Mouse (Mus musculus) kidney, postnatal 0 days (tissue): ENCODE results near the gene Mrpl23. TPM values are rescaled to one million over a fixed set of nuclear protein-coding genes. Genes with fewer than 3 reads are reported as not detected.

ENCODE experiments used
- ATAC-seq: fragments of 200-750 bp; cut with Nextera tagmentation; replicated peaks from 2 replicates; pipeline ENCODE4 v1.8.0; 2017; ENCODE audit warnings: low read depth, moderate number of reproducible peaks, moderate TSS enrichment, moderate library complexity; ENCODE audit not compliant: low FRiP score
- DNase-seq: peaks from one replicate; pipeline ENCODE4 v3.0.0-alpha.2; 2016; ENCODE audit warnings: low spot score
- H3K27ac ChIP-seq: fragments of 300-500 bp; sonication (generic); 2 replicates; pipeline ENCODE4 v1.5.1; 2014; ENCODE audit warnings: mild to moderate bottlenecking
- H3K27me3 ChIP-seq: fragments of 300-500 bp; sonication (generic); 2 replicates; pipeline ENCODE4 v1.6.1; 2014; ENCODE audit warnings: low read length, mixed read lengths; ENCODE audit not compliant: insufficient read depth
- H3K36me3 ChIP-seq: fragments of 300-500 bp; sonication (generic); 2 replicates; pipeline ENCODE4 v1.6.1; 2014; ENCODE audit warnings: low read length, mixed read lengths; ENCODE audit not compliant: insufficient read depth
- H3K4me1 ChIP-seq: fragments of 300-500 bp; sonication (generic); replicated peaks from 2 replicates; pipeline ENCODE4 v1.6.1; 2014; ENCODE audit warnings: antibody characterized with exemption, low read length, mixed read lengths; ENCODE audit not compliant: insufficient read depth
- H3K4me2 ChIP-seq: fragments of 300-500 bp; sonication (generic); 2 replicates; pipeline ENCODE4 v1.6.1; 2014; ENCODE audit warnings: mild to moderate bottlenecking, low read length, moderate library complexity, mixed read lengths
- H3K4me3 ChIP-seq: fragments of 300-500 bp; sonication (generic); replicated peaks from 2 replicates; pipeline ENCODE4 v1.5.1; 2014; ENCODE audit warnings: low read depth, low read length
- H3K9ac ChIP-seq: fragments of 300-500 bp; sonication (generic); 2 replicates; pipeline ENCODE4 v1.6.1; 2014; ENCODE audit warnings: low read depth, low read length
- H3K9me3 ChIP-seq: fragments of 300-500 bp; sonication (generic); replicated peaks from 2 replicates; pipeline ENCODE4 v1.6.1; 2016; ENCODE audit warnings: low read length, inconsistent platforms, mixed read lengths
- CTCF ChIP-seq: IDR thresholded peaks from 2 replicates; pipeline ENCODE4 v1.5.1; 2016; ENCODE audit warnings: antibody characterized with exemption, low read depth, mild to moderate bottlenecking, moderate library complexity
- WGBS: fragments of 180-500 bp; shearing (Covaris S2); extraction: QIAGEN DNeasy Blood & Tissue Kit; methylation state at CpG from one replicate; pipeline ENCODE4 v1.1.7; 2014; 5-methylcytosine and 5-hydroxymethylcytosine counted together
- polyA plus RNA-seq: library from polyadenylated mRNA; unstranded; fragments of >200 nt; fragmentation: Nextera tagmentation; extraction: Ambion mirVana; gene quantifications from 2 replicates; pipeline ENCODE4 v1.2.1, GENCODE M21; 2015

The Mrpl23 gene
- polyA plus RNA-seq, 1 experiment from 2014 or later = 22.6 TPM

DNA sequence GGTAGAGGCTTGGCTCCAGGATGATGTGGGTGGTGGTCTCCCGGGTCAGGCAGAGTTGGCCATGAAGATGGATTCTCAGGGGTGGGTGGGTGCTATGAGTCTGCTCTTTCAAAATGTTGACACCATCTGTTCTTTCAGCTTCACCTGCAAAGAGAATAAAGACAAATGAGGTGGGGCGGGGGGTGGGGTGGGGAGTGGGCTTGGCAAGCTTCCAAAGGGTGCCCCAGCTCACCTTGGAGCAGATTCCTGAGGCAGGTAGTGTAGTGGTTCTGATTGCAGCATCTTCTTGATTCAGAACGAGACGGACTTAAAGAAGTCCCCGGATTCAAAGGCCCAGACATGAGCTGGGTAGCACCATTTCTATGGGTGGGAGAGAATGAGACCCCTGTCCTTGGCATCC, 43.5 kb downstream of the Mrpl23 start:
- TF ChIP-seq CTCF = no peak
- H3K4me1 ChIP-seq = peaks cover 38% of the 10 kb centered on the region
- H3K4me3 ChIP-seq = peak overlapping the region; percentile 19
- 78% methylated on average over 5 of the region's 5 CpGs for WGBS
- ATAC-seq (no peak), DNase-seq (no peak)
- H3K4me2 ChIP-seq = peak overlapping the region; percentile 44
- H3K9ac ChIP-seq = no peak overlapping the region
- no peaks in the 10 kb centered on the region for H3K36me3 ChIP-seq
- H3K9me3 ChIP-seq = 0 out of 2 replicates have a peak, but pooled peaks cover 6% of the 10 kb centered on the region
- no peak overlapping the region for H3K27ac ChIP-seq
- H3K27me3 ChIP-seq = no peaks in the 10 kb centered on the region

DNA sequence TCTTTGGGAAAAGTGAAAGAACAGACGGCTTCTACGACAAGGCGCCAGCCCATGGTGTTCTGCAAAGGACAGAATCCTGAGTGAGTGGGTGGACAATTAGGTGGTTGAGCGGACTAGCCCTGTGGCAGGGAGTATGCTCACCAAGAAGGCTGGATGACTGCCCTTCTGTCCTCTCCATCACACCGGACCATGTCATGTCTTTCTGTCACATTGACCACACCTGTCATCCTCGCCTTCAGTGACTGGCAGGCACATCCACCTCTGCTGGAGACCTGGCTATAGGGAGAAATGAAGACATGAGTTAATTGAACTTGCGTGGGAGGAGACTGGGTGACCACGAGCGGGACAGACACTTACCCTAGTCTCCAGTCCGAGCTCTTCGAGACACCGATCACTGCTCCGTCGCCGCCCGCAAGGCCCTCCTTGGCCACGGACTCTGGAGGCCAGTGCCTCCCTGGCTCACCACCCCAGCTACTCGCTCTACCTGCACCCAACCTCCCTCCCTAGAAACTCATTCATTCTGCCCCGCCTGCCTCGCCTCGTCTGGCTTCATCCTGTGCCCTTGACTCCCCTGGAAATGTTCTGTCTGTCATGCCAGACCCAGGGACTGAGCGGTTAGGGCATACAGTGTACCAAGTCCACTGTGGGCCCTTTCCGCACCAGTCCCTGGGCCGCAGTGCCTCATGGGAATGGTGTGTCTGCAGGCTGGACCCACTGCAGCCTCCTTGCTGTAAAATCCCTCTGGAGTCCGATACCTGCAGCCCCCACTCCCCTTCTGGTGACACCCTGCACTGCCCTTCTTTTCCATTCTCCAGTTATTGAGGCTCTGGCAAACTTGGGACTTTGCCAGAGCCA, 44.2 kb downstream of the Mrpl23 start:
- Histone ChIP-seq H3K27ac (no peak overlapping the region), H3K9ac (peak overlapping the region; percentile 32; the same call in 1 of the 2 replicates), H3K9me3 (0 out of 2 replicates have a peak, but pooled peaks cover 6% of the 10 kb centered on the region), H3K4me3 (peak overlapping the region; percentile 19), H3K4me1 (peaks cover 33% of the 10 kb centered on the region), H3K4me2 (peak overlapping the region; percentile 44), H3K27me3 (no peaks in the 10 kb centered on the region), H3K36me3 (no peaks in the 10 kb centered on the region)
- no peak for DNase-seq
- TF ChIP-seq CTCF = no peak
- ATAC-seq = no peak
- 50% methylated on average over 25 of the region's 25 CpGs for WGBS

DNA sequence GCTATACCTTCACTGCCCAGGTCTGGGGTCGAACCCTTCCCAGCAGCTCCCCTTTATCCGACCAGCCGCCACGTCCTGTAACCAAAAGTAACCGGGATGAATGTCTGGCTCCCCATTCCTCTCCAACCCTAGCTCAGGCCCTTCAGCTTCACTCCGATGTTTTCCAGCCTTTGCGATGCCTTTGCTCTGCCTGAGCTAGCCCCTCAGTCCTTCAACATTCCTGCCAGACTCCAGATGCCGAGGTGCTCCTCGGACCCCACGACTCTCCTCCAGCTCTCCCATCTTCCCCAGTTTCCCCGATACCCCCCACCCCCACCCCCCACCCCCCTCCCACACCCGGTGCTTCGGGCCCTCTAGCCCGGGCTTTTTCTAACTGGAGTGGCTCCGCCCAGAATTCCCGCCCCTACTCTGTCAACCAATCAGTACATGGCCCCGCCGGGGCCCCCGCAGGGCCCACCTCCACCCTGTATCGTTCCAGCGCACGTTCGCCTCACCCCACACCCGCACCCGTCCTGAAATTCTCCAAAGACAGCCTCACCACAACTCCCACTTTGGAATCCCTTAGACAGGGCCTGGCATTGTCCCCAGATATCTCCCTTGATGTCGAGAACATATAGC, 45.4 kb downstream of the Mrpl23 start:
- ATAC-seq (peak; percentile 50; the same call in 1 of the 2 replicates), DNase-seq (peak; percentile 60)
- peak overlapping the region; percentile 44 for H3K4me2 ChIP-seq
- peaks cover 21% of the 10 kb centered on the region; the same call in 1 of the 2 replicates for H3K4me1 ChIP-seq
- H3K27me3 ChIP-seq = no peaks in the 10 kb centered on the region
- H3K36me3 ChIP-seq = no peaks in the 10 kb centered on the region
- peak overlapping the region; percentile 32 for H3K9ac ChIP-seq
- WGBS = 48% methylated on average over 26 of the region's 26 CpGs
- H3K4me3 ChIP-seq = peak overlapping the region; percentile 19
- H3K27ac ChIP-seq = 0 out of 2 replicates have a peak overlapping the region, but pooled peaks have one; percentile 10
- TF ChIP-seq CTCF = no peak
- 0 out of 2 replicates have a peak, but pooled peaks cover 6% of the 10 kb centered on the region for H3K9me3 ChIP-seq

DNA sequence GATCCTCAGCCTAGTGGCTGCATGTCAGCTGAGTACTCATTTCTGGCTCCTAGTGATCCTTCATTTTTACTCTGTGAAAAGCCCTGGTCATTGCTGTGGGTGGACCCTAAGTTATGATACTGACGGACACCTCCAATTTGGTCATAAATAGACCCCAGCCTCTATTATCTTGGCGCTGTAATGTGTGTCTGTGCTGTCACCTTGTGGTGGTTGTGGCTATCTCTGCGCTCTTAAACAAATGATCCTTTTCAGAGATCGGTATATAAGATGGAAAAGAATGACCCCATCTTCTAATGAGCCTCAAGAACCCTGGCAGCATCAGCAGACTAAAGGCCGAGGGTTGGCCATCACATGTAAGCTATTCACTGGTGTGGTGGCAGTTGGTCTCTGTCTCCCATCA, 46.6 kb downstream of the Mrpl23 start:
- TF ChIP-seq CTCF = peak; percentile 54
- peaks cover 15% of the 10 kb centered on the region; the same call in 1 of the 2 replicates for H3K4me1 ChIP-seq
- 55% methylated on average over 5 of the region's 5 CpGs for WGBS

DNA sequence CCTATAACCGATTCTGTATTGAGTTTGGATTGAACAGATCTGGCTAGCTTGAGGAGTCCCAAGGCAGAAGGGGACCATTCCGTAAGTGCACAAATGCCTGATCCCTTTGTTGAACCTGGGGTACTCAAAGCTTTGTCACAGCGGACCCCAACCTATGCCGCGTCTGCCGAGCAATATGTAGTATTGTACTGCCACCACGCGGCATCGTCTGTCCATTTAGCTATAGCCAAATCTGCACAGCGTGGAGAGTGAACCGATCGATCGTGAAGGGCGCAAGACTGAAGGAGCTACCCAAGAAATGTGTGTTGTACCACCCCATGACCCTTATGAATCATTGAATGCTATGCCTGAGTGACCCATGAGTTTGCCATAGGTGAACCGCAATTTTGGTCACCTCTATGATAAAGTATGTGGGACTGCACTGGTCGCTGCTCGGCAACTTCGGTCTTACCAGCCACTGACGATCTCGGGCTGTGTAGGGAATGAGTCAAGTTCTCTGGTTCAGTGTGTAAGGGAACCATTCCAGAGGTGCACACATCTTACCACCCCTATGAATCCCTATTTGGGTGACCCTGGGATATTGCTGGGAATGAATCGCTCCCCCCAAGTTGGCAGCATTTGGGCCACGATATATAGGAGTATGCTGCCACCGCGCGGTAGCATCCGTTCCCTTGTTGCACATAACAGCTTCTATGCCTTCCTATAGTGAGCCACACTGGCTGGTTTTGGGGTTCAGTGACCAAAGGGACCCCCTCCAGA, 47.8 kb downstream of the Mrpl23 start:
- H3K4me1 ChIP-seq = peaks cover 15% of the 10 kb centered on the region; the same call in 1 of the 2 replicates
- ATAC-seq = 0 out of 2 replicates have a peak, but pooled peaks have one; percentile 30
- WGBS = 39% methylated on average over 26 of the region's 26 CpGs

More for the DNA sequence above, 46.6 kb downstream of the Mrpl23 start:
- H3K36me3 ChIP-seq = no peaks in the 10 kb centered on the region
- H3K27ac ChIP-seq = no peak overlapping the region
- H3K27me3 ChIP-seq = no peaks in the 10 kb centered on the region
- DNase-seq (no peak), ATAC-seq (no peak)
- H3K4me2 ChIP-seq = no peak overlapping the region
- H3K9me3 ChIP-seq = 0 out of 2 replicates have a peak, but pooled peaks cover 6% of the 10 kb centered on the region
- H3K4me3 ChIP-seq = no peak overlapping the region
- H3K9ac ChIP-seq = no peak overlapping the region

DNA sequence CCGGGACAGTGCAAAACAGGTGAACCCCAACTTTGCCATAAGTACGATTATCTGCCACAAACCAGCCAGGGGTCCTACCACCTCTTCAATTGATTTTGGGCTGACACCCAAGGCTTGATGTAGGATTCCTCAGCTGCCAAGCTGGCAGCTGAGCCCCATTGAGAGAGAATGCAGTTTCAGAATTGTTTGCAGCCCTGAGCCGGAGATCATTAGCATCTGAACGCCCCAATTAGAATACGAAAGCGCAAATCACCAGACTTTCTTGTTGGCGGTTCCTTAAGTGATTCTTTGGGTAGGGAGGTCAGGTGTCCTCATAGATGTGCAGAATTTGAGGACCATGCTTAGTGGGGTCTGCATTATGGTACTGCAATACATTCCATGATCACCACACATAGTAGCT, 48.7 kb downstream of the Mrpl23 start:
- WGBS = 47% methylated on average over 7 of the region's 7 CpGs
- Histone ChIP-seq H3K9ac (no peak overlapping the region), H3K4me2 (no peak overlapping the region), H3K4me1 (peaks cover 11% of the 10 kb centered on the region; the same call in 1 of the 2 replicates), H3K27me3 (no peaks in the 10 kb centered on the region), H3K9me3 (0 out of 2 replicates have a peak, but pooled peaks cover 6% of the 10 kb centered on the region), H3K36me3 (no peaks in the 10 kb centered on the region), H3K4me3 (no peak overlapping the region), H3K27ac (no peak overlapping the region)
- TF ChIP-seq CTCF = no peak
- ATAC-seq = no peak
- no peak for DNase-seq

More for the DNA sequence above, 47.8 kb downstream of the Mrpl23 start:
- peak; percentile 68 for TF ChIP-seq CTCF
- Histone ChIP-seq H3K9me3 (0 out of 2 replicates have a peak, but pooled peaks cover 6% of the 10 kb centered on the region), H3K9ac (no peak overlapping the region), H3K27ac (no peak overlapping the region), H3K27me3 (no peaks in the 10 kb centered on the region), H3K4me2 (peak overlapping the region; percentile 60), H3K4me3 (peak overlapping the region; percentile 21), H3K36me3 (no peaks in the 10 kb centered on the region)
- DNase-seq = peak; percentile 78
